Mouse (Mus musculus) E14TG2a.4 (cell line): ENCODE results near the gene Racgap1.

Experiments used
- CTCF ChIP-seq: conservative IDR thresholded peaks from 2 replicates; pipeline ENCODE4 v1.5.1; 2014; ENCODE audit warnings: low read length
- POU5F1 ChIP-seq: IDR thresholded peaks from 2 replicates; pipeline ENCODE4 v1.6.1; 2014; ENCODE audit warnings: low read length, borderline replicate concordance

DNA sequence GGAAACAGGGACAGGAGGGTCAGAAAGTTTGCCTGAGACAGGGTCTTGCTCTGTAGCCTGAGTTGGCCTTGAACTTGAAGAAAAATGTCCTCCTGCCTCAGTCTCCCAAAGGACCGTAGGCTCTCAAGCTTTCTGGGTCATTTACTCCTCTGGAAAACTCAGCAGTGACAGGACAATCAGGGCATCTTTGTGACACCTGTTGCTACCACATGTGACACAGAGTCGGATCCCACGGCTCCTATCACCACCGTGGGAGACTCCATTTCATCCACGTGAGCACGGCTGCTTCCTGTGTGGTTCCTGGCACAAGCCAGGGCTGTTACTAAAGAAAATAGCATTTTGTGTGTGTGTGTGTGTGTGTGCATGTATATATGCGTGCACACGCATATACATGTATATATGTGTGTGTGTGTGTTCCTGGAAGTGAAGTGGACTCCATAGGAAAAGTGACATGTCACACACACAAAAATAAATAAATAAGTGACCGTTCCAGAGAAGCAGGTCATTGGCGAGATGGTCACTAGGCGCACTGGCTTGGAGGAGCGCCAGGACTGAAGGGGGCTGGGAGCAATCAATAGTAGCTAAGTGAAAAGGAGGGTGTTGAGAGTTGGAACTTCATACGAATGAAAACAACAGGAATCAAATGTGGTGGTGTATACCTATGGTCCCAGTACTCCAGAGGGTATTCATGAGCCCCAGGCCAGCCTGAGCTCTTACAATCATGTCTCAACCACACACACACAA is 42.9 kb downstream of the Racgap1 start:
- TF ChIP-seq CTCF = no peak
- no peak for TF ChIP-seq POU5F1
